Mouse (Mus musculus) gastrocnemius, postnatal 14 days (tissue): ENCODE measurements around the gene Wnk2. TPM values are rescaled to one million over a fixed set of nuclear protein-coding genes. Genes with fewer than 3 reads are reported as not detected.

Source experiments
- DNase-seq: peaks from one replicate; pipeline ENCODE4 v3.0.0; 2021; ENCODE audit warnings: mixed read lengths
- intact Hi-C: fragments of 180-260 bp; cut with DNase I; formaldehyde crosslinking; loops from one replicate; pipeline ENCODE4 v1.15.1; 2025; ENCODE audit warnings: low total_unique reads
- total RNA-seq, 2 experiments: library from RNA; stranded (reverse); gene quantifications; 2 replicates each; pipeline ENCODE4 v1.2.3; 2021

Gene Wnk2
- total RNA-seq, 2 experiments from 2014 or later, result 41.7 to 45.1 TPM

DNA sequence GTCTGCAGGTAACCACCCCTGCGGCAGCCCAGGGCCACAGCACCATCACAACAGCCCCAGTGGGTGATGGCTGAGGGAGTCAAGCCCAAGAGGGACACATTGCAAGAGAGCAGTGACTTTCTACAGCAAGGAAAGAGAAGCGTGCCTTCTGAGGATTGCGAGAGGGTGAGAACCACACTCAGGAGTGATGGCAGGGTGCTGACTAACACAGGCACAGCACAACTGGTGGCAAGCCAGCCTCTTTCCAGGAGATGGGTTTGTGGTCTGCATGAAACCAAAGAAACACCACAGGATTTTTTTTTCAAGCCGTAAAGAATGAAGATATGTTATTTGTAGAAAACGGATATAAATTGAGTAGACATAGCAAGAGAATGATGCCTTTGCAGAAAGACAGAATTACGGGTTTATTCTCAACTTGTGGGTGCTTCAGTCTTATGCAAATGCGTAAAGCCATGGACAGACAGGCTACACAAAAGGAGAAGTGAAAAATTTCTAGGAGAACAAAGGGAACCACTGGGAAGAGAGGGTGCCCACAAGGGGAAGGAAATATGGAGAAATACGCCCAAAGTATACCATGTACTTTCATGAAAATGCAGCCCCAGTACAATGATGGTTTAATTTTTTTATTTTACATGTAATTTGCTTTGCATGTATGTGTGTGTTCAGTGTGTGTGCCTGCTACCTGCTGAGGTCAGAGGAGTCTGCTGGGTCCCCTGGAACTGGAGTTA is 39.5 kb downstream of the Wnk2 start:
- no peak for DNase-seq
- intact Hi-C loops, result no loop called here

DNA sequence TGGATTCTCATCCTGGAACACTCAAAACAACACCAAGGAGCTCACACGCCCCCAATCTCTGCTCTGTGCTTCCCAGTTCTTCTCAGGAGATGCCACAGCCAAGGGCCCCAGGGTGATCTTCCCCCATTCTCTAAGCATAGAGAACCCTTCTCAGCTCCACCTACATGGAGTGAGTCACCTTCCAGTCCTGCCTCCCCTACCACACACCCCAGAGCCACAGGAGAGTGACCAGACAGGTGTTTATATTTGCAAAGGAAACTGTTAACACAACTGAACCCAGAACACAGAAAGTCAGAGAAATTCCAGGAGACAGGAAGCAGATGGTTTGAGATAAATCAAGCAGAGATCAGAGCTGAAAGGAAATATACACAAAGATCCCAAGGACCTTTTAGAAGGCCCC is 43.9 kb downstream of the Wnk2 start:
- intact Hi-C loops, result no loop called here
- no peak for DNase-seq

DNA sequence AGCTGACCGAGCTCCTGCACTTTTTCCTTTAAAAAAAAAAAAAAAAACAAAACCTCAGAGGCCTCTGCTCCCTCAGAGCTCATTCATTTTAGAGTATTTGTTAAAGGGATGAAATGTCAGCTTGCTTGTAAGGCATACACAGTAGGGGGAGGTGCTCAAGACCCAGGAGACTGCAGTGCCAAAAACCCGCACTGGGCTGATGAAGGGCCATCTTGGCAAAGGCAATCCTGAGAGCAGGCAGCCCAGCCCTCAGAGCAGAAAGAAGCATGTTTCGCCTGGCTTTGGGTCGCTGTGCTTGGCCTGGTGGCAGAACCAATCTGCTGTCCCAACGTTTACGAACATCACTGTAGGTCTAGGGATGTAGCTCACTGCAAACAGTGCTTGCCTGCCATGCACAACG is 44.6 kb downstream of the Wnk2 start:
- no peak for DNase-seq
- intact Hi-C loops, result no loop called here

DNA sequence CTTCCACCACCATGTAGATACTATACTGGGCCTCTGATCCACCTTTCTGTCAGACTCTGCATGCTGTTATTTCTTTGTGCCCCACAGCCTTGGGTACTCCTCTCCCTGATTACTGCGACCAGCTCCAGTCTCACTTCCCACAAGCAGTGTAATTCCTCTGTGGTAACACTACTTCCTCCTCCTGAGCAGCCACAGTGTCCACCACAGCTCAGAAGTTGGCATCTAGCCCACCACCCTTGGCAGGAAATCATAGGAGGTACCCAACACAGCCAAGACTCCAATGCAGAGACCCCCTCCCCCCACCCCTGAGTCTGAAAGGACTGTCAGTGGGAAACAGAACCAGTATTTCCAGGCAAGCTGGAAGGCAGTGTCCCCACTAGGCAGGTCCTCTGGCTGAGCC is 47.4 kb downstream of the Wnk2 start:
- no peak for DNase-seq
- intact Hi-C loops, result no loop called here

DNA sequence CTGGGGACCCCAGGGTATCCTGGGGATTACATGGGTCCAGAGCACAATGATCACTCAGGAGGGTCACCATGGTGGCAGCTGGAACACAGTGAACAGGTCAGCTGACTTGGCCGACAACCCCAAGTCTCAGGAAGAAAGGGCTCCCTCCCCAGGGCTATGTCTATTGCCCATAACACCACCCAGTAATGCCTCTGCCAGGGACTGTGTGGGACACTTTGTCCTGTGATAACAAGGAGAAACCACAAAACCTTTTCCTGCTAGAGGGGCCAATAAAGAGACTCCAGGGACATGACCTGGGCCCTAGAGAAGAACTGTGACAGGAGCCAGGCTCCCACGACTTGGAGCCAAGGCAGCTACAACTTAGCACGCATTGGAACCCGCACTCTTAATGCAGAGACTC is 51.0 kb downstream of the Wnk2 start:
- intact Hi-C loops, result no loop called here
- DNase-seq, result no peak

- DNase-seq, result no peak
- intact Hi-C loops, result no loop called here
Observed at GRCm38 (mm10) chr13:49094667-49095066, 53.1 kb downstream of the Wnk2 start.

DNA sequence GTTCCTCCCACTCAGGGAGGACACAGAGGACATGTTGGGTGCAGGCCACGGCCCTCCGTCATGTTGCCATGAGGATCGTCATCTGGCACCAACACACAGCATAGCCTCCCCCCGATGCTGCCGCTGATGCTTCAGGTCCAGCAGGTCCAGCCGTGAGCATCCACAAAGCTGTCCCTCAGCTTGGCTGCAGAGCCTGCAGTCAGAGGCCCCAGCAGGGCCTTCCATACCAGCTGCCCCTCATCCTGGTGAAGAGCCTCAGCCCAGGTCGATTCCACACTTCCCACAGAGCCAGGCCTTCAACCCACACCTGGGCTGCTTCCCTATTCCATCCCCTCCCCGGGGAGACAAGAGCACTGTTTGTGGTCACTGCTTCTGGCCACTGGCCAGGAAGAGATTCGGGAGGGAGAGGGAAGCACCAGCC is 54.3 kb downstream of the Wnk2 start:
- intact Hi-C loops, result no loop called here

DNA sequence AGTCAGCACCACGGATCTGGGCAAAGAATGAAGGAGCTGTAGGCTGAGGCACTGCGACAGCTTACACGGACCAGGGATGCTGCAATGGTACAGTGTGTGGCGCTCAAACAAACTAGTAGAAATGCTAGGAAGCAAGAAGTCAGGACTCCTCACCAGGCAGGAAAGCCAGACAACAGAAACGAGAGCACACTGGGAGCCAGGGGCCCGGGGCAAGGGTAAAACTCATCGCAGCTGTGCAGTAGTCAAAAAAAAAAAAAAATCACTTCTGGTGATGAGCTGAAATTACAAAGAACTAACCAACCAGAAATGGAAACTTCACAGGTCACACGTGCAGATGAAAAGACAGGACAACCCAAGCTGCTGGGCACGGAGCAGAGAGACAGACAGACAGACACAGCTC is 55.2 kb downstream of the Wnk2 start:
- intact Hi-C loops, result no loop called here
- no peak for DNase-seq

More for the DNA sequence above, 54.3 kb downstream of the Wnk2 start:
- peak; percentile 28 for DNase-seq

DNA sequence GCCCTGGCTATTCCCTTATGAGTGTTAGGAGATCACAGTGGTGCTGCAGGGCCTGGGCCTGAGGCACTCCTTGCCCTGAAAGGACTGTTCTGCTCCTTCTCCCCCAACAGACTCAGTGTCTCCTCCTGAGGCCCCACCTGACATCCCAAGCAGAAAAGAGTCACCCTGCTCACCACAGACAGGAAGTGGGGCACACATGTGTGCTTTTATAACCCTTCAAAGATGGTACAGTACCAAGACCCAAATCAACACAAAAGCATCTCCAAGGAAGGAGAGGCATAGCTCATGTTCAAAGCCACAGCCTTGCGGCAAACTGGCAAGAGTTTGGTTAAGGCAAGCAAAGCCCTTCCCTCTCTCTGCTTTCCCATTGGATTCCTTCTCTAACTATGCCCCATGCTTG is 57.6 kb downstream of the Wnk2 start:
- intact Hi-C loops, result no loop called here

DNA sequence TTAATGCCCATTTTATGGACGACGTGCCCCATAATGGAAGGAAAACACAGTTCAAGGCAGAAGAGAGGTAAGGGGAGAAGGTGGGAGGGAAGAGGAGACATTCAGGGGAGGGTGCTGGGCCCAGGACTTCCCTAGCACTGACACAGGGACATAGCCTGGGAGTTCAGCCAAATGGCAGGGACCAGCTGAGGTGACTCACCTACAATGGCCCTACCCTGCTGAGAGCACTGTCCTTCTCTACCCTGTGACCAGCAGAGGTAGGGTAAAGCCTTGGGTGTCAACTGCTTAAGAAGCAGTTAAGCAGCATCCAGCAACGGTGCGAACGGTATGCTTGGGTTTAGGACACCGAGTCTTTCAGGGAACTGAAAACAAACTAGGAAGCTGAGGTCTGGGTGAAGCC is 58.9 kb downstream of the Wnk2 start:
- peak; percentile 36 for DNase-seq
- intact Hi-C loops, result no loop called here

More for the DNA sequence above, 57.6 kb downstream of the Wnk2 start:
- DNase-seq, result no peak

DNA sequence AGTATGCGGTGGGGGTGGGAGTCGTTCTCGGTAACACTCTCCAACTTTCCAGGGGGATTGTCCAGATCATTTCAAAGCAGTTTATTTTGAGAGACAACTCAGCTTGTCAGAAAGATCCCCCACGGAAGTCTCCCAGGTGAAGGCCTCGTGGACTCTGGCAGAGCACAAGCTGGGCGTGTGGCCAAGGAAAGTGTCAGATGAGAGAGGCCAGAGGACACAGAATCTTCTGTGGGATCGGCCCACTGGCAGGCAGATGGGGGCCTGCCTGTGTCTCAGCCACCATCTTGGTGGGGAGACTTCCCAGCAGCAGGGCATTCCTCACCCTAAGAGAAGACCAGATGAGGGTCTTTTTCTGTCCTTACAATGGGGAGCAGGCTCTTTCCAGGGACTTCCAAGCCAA is 60.4 kb downstream of the Wnk2 start:
- intact Hi-C loops, result no loop called here
- peak; percentile 40 for DNase-seq

DNA sequence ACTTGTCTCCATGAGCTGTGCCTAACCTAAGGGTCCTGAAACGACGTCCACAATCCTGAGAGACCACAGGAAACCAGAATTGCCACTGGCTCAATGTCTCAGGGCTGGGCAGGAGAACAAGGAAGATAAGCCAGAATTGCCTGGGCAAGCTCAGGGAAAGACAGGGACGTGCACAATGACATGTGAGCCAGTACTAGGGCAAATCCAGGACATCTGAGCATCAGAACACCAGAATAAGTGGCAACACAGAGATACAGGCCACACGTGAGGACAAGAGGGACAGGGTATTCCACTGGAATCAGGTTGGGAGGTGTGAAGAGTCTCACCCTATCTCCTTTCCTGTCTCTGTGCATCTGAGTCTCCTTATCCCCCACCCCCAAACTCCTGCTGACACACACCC is 61.4 kb downstream of the Wnk2 start:
- no peak for DNase-seq
- intact Hi-C loops, result no loop called here

- intact Hi-C loops, result no loop called here
- DNase-seq, result no peak
Observed at GRCm38 (mm10) chr13:49085211-49085610, 62.6 kb downstream of the Wnk2 start.

- DNase-seq, result no peak
- intact Hi-C loops, result no loop called here
Observed at GRCm38 (mm10) chr13:49084781-49085180, 63.0 kb downstream of the Wnk2 start.

GRCm38 (mm10) chr13:49083941-49084340 is 63.9 kb downstream of the Wnk2 start:
- intact Hi-C loops, result no loop called here
- no peak for DNase-seq

DNA sequence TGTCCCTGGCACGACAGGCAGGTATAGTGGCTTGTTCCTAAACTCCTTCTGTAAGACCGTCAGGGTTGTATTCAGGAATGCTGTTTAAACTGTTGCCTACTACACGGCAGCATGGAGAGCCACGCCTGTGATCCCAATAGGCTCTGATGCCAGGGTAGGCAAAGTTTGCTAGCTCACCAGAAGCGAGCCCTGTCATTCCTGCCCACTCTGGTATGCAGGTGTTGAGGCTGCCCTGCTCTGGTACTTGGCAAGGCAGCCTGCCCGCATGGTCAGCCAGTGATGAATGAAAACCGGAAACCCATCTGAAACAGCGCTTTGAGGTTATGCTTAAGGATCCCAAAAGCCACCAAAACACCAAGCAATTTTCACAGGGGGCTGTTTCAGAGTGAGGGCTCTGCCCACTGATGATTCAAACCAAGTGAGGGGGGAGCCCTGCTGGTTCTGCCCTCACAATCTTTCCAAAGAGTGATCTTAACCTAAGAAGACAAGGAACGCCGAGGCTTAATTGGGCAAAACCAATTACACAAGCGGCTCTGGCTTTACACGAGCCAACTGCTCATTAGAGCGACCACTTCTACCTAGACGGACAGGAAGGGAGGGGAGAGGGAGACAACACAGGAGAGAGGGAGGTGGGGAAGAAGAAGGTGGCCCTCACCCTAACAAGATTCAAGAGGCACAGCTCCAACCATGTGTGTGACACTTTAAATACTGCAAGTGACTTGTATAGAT is 65.5 kb downstream of the Wnk2 start:
- no peak for DNase-seq
- intact Hi-C loops, result no loop called here

DNA sequence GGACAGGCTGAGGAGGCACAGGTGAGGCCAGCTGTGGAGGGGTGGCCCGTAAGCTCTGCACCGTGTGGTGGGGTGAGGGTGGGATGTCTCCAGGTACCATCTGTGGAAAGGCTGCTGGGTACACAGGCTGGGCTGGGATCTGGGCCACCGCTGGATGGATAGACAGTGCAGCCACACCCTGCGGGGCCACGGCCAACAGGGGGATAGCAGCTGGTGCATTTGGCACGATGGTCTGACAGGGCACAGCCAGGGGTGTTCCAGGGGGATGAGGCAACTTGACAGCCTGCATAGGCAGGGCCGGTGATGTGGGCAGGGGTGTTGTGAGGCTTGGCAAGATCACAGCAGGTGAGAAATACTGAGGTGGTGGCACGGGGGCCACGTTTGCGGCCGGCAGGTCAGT is 71.6 kb downstream of the Wnk2 start:
- intact Hi-C loops, result no loop called here
- DNase-seq, result peak; percentile 43

DNA sequence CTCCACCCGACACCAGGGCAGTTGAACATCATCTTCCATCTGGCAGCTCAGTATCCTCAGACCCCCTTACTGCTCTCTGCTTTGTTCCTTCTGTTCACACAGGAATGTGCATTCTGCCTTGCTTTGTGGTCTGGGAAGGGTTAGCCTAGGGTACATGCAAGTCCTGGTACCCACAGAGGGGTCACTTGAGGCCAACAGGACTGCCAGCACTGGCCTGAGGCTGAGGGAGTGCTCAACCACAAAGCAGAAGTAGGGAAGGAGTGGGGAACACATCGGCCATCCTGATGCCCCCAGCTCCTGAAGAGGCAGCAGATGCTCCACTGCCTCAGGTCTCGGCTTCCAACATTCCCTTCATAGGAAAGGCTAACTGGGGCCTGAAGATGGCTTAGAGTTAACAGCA is 72.4 kb downstream of the Wnk2 start:
- intact Hi-C loops, result no loop called here
- DNase-seq, result no peak

DNA sequence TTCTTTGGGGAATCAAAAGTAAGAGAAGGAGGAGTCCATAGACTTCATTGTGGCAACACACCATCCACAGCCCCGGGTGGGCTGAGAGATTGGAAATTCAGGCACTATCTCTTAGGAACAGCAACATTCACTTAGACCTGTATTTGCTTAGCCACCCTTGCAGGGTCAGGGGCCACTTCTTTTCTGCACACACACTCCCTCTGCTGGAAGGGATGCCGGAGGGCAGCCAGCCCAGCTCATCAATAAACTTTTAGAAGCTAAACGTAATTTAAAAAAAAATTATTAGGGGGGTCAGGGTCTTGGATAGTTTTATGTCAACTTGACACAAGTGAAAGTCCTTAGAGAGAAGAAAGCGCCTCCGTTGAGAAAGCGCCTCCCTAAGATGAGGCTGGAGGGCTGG is 74.5 kb downstream of the Wnk2 start:
- no peak for DNase-seq

GRCm38 (mm10) chr13:49071861-49072260 is 76.0 kb downstream of the Wnk2 start:
- intact Hi-C loops, result no loop called here
- no peak for DNase-seq

More for the DNA sequence above, 74.5 kb downstream of the Wnk2 start:
- intact Hi-C loops, result no loop called here

- intact Hi-C loops, result no loop called here
- DNase-seq, result no peak
Observed at GRCm38 (mm10) chr13:49069979-49070378, 77.8 kb downstream of the Wnk2 start.
